In genomic region chr13:99317058-99317457, GRCm38 (mm10) we compare ENCODE assay signal across 9 mouse cellular contexts. TPM values are rescaled to one million over a fixed set of nuclear protein-coding genes. Genes with fewer than 3 reads are reported as not detected.
DNase-seq lines count a peak whose midpoint lies in the region; ATAC-seq lines count a peak whose summit lies in the region.
"Had no signal": no experiment of that assay in that cellular context is flagged by ENCODE, and none has a peak within 500 bp of the region (broad histone marks: within the 10 kb centered on the region; RNA-seq: fewer than 3 reads in every experiment).

No protein-coding gene starts in this region.

- no peak overlapping the region for H3K9ac ChIP-seq in hindbrain, embryonic 12.5 days
- H3K9ac ChIP-seq: liver, embryonic 13.5 days had no signal

- peak; percentile 29 for DNase-seq in hindbrain, embryonic 10.5 days (ENCODE audit: low spot score)
- peak; percentile 57 for DNase-seq in 3T3-L1 (ENCODE audit: low read depth, low spot score)
- DNase-seq in adrenal gland, postnatal 10 days, result peak; percentile 74
- peak; percentile 51 to 53 for DNase-seq in frontal cortex, postnatal 25 days (ENCODE audit: low spot score in 2 of 2)
- peak; percentile 33 to 75 for DNase-seq in layer of hippocampus, postnatal 25 days (ENCODE audit: extremely low spot score in 1 of 2, low spot score in 1 of 2)
- peak; percentile 70 to 79 for DNase-seq in right cerebral cortex, adult 2 months (ENCODE audit: low spot score in 2 of 2)
- DNase-seq: liver, embryonic 13.5 days had no signal

- no peaks in the 10 kb centered on the region for H3K9me3 ChIP-seq in hindbrain, embryonic 10.5 days
- no peaks in the 10 kb centered on the region for H3K9me3 ChIP-seq in hindbrain, embryonic 12.5 days (replicated peaks)
- H3K9me3 ChIP-seq: liver, embryonic 13.5 days had no signal

- H3K4me1 ChIP-seq in hindbrain, embryonic 10.5 days (replicated peaks), result 0 out of 2 replicates have a peak, but pooled peaks cover 3% of the 10 kb centered on the region
- H3K4me1 ChIP-seq in hindbrain, embryonic 12.5 days, result no peaks in the 10 kb centered on the region

- H3K36me3 ChIP-seq in hindbrain, embryonic 10.5 days, result peaks cover 30% of the 10 kb centered on the region
- peaks cover 21% of the 10 kb centered on the region for H3K36me3 ChIP-seq in hindbrain, embryonic 12.5 days

- H3K4me3 ChIP-seq in hindbrain, embryonic 10.5 days, result no peak overlapping the region
- H3K4me3 ChIP-seq in hindbrain, embryonic 12.5 days, result no peak overlapping the region
- H3K4me3 ChIP-seq: liver, embryonic 13.5 days had no signal

- H3K4me2 ChIP-seq in hindbrain, embryonic 12.5 days (replicated peaks), result no peak overlapping the region
- H3K4me2 ChIP-seq: liver, embryonic 13.5 days had no signal

- ATAC-seq in hindbrain, embryonic 12.5 days (ENCODE audit: low FRiP score), result no peak
- ATAC-seq in CD4-positive, CD25-positive, alpha-beta regulatory T cell, adult 4 months, result no peak

- H3K27ac ChIP-seq in hindbrain, embryonic 10.5 days, result no peak overlapping the region
- H3K27ac ChIP-seq in hindbrain, embryonic 12.5 days, result no peak overlapping the region
- H3K27ac ChIP-seq: liver, embryonic 13.5 days had no signal

- 61% methylated on average over 4 of the region's 4 CpGs for WGBS in hindbrain, embryonic 10.5 days
- 63% methylated on average over 4 of the region's 4 CpGs for WGBS in hindbrain, embryonic 12.5 days

- H3K27me3 ChIP-seq in hindbrain, embryonic 10.5 days (ENCODE audit: insufficient read depth, poor library complexity, severe bottlenecking), result no peaks in the 10 kb centered on the region
- H3K27me3 ChIP-seq in hindbrain, embryonic 12.5 days, result no peaks in the 10 kb centered on the region
- H3K27me3 ChIP-seq: liver, embryonic 13.5 days had no signal

RNA-seq across cellular contexts. Expression of gene Ptcd2, which starts 27.4 kb away (rescaled TPM):
- 50.2 and 51.8 TPM in 2 replicates for polyA plus RNA-seq in hindbrain, embryonic 10.5 days (2016; fragmentation: Nextera tagmentation; extraction: Ambion mirVana)
- polyA plus RNA-seq in hindbrain, embryonic 12.5 days (2016; fragmentation: Nextera tagmentation; extraction: Ambion mirVana), result 45.3 and 46.2 TPM in 2 replicates
- 10 to 100 TPM; 33.8 to 43.0 TPM for total RNA-seq in adrenal gland, postnatal 10 days (2021)
- 10 to 100 TPM; 28.2 to 33.0 TPM for total RNA-seq in layer of hippocampus, postnatal 25 days (2021)
- polyA plus RNA-seq in CD4-positive, CD25-positive, alpha-beta regulatory T cell, adult 4 months (2017; shearing (Covaris generic)), result 10 to 100 TPM; 62.9 to 72.4 TPM

RNA-seq across cellular contexts. Expression of gene Mrps27, which starts 27.5 kb away (rescaled TPM):
- polyA plus RNA-seq in hindbrain, embryonic 10.5 days (2016; fragmentation: Nextera tagmentation; extraction: Ambion mirVana), result 68.3 and 74.1 TPM in 2 replicates
- 45.9 and 46.8 TPM in 2 replicates for polyA plus RNA-seq in hindbrain, embryonic 12.5 days (2016; fragmentation: Nextera tagmentation; extraction: Ambion mirVana)
- 10 to 100 TPM; 51.6 to 56.7 TPM for total RNA-seq in adrenal gland, postnatal 10 days (2021)
- total RNA-seq in layer of hippocampus, postnatal 25 days (2021), result 10 to 100 TPM; 26.5 to 28.4 TPM
- 10 to 100 TPM; 31.0 to 48.0 TPM for polyA plus RNA-seq in CD4-positive, CD25-positive, alpha-beta regulatory T cell, adult 4 months (2017; shearing (Covaris generic))
